Mouse (Mus musculus): ENCODE data around the gene Nkd1.

Nkd1 gene

GRCm38 (mm10) chr8:88576351-88577142 lies 55.4 kb downstream of the Nkd1 start:
- DNase-seq (ENCODE audit: low spot score), result peak; percentile 47

DNA sequence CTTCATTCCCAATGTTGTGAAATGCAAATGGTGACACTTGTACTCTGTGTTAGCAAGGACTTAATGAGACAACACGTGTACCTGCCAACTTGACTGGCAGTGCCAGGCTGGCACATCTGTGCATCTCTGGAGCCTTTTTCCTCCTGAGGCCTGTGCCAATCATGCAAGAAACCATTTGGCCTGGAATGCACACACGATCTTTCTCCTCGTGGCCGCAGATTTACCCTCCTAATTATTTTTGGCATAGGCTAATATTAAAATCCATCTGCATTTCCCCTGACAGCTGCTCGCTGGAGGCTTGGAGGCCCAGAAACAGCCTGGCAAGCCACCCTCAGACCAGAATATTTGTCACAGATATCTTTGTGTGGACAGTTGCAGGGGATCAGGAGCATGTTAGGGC lies 56.5 kb downstream of the Nkd1 start:
- DNase-seq (ENCODE audit: low spot score), result no peak

- DNase-seq (ENCODE audit: low spot score), result no peak
Observed at GRCm38 (mm10) chr8:88578413-88579175, 57.4 kb downstream of the Nkd1 start.

GRCm38 (mm10) chr8:88579246-88579645 lies 58.1 kb downstream of the Nkd1 start:
- no peak for DNase-seq (ENCODE audit: low spot score)

- DNase-seq (ENCODE audit: low spot score), result no peak
Observed at GRCm38 (mm10) chr8:88579668-88580330, 58.6 kb downstream of the Nkd1 start.

DNA sequence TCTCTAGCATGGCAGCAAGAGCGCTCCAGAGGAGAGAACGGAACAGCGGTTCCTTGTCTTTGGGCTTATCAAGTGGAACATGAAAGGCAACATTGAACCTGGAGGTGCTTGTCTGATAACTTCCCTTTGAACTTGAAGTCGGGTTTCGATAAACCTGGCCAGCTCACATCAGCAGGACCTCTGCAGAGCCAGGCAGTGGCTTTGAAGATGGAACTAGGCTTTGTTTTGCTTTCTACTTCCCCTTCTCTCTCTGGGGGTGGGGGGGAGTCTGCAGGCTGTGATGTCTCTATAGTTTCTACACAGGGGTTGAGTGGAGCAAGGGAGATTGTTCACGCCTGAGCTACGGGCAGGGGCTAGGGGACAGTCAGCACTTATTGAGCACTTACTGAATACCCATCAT lies 59.6 kb downstream of the Nkd1 start:
- DNase-seq (ENCODE audit: low spot score), result no peak

- DNase-seq (ENCODE audit: low spot score), result no peak
Observed at GRCm38 (mm10) chr8:88583863-88584262, 62.7 kb downstream of the Nkd1 start.

DNA sequence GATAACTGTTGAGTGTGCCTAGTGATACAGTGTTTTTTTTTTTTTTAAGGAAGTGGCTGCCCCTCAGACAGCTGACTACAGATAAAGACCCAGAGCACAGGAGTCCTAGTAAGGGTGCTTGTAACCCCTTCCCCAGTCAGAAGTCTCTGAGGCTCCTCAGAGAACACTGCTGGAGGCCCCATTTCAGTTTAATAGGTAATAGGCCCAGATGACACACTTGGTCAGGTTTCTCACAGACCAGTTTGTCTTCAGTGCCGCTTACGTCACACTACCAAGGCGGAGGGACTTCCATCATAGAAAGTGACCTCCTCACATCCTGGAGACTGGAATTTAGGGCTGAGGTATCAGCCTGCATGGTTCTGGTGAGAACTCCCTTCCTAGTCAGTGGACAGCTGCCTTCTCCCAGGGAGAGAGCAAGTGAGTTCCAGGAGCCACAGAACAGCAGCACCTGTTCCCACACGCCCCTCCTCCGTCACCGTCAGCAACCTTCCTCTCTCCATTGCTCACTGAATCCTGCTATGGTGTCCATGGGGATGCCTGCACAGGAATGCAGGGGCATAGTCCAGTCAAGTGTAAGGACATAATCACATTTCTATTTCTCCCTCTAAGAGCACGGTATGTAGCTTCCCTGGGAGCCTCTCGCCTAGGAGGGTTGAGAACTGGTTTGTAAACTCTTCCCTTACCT lies 67.2 kb downstream of the Nkd1 start:
- DNase-seq (ENCODE audit: low spot score), result no peak

DNA sequence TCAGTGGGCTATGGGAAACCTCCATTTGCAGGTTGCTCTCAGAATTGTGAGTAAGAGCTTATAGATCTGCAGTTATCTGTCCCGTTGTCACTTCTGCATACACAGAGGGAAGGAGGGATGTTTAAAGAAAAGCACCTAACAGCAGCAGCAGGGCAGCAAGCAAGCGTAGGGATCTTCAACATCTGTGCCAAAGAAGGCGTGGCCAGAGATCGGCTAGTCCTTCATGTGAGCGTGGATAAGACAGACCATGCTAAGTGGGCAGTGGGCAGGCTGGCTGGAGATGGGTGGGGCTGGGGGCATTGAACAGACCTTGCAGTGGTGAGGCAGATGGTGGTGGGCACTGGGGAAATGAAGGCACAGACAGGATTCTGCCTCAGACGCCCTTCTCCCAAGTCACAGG lies 69.1 kb downstream of the Nkd1 start:
- DNase-seq (ENCODE audit: low spot score), result no peak

GRCm38 (mm10) chr8:88593947-88594346 lies 72.8 kb downstream of the Nkd1 start:
- no peak for DNase-seq (ENCODE audit: low spot score)

DNA sequence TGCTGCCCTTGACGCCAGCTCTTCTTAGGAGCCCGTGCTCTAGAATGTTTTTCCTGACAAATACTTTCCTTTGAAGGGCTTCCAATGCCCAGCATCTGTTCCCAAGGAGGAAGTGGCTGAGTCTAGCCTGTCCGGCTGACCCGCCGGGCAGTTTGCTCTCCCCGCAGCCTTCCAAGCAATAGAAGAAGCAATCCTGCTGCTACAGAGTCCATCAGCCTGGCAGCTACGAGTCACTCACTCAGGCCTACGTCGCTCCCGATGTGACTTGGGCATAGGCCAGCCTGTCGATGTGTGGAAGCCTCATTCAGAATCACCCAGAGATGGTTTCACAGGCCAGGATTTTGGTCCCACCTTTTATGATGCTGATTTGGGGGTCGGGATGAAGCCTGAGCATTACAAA lies 74.9 kb downstream of the Nkd1 start:
- no peak for DNase-seq (ENCODE audit: low spot score)

- DNase-seq (ENCODE audit: low spot score), result no peak
Observed at GRCm38 (mm10) chr8:88598578-88598977, 77.4 kb downstream of the Nkd1 start.

GRCm38 (mm10) chr8:88599491-88599890 lies 78.3 kb downstream of the Nkd1 start:
- no peak for DNase-seq (ENCODE audit: low spot score)

- no peak for DNase-seq (ENCODE audit: low spot score)
Observed at GRCm38 (mm10) chr8:88603446-88603989, 82.4 kb downstream of the Nkd1 start.

DNA sequence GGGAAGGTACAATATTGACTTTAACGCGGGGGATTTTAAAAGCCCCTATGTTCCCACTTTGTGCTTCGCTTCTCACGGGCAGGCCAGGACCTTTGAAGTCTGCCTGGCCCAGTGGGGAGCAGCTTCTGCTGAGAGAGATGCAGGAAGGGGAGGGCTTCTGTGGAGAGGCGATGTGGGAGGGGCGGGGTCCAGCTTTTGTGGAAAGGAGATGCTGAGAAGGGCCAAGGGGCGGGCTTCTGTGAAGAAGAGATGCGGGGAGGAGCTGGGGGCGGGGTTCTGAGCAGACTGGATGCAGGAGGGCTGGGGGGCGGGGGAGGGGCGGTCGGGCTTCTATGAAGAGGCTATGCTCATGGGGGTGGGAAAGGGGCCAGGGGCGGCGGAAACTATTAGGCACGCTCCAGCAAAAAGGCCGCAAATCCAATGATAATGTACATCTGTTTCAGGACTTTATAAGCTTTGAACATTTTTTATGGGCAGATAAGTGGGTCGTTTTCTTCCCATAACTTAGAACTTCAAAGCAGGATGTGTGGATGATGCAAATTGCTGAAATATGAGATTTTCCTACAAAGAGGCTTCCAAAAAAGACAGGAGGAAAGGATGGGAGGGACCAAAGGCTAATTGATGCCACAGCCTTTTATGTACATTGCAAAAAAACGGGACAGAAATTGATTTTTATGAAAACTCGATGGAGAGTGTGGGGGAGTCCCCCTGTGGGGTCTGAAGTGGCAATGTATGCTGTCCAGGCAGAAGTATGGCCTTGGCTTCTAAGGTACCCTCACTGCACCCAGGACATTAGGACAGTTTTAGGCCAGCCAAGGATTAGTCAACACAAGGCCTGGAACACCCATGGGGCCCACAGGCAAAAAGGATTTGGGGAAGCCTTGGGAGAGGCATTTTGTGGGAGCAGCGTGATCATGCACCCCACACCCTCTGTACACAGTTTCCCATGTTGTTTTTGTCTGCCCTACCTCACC lies 83.2 kb downstream of the Nkd1 start:
- peak; percentile 53 for DNase-seq (ENCODE audit: low spot score)

- no peak for DNase-seq (ENCODE audit: low spot score)
Observed at GRCm38 (mm10) chr8:88605361-88606040, 84.3 kb downstream of the Nkd1 start.

DNA sequence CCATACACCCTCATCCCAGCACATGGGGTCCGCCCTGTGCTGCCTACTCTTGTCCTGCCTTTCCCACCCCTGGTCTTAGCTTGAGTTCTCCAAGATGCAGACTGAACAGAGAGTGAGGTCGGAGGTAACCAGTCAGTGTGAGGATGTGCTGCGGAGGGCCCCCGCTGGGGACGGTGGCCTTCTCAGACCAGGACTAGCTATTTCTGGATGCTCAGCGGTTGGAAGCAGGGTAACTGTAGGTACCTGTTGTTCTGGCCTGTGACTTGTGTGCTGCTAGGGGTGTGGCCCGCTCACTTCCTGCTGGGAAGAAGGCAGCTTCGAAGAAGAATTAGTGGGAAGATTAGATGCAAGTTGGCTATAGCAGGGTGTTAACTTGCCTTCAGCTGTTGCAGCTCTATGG lies 87.9 kb downstream of the Nkd1 start:
- no peak for DNase-seq (ENCODE audit: low spot score)

GRCm38 (mm10) chr8:88610271-88610670 lies 89.1 kb downstream of the Nkd1 start:
- DNase-seq (ENCODE audit: low spot score), result no peak

DNA sequence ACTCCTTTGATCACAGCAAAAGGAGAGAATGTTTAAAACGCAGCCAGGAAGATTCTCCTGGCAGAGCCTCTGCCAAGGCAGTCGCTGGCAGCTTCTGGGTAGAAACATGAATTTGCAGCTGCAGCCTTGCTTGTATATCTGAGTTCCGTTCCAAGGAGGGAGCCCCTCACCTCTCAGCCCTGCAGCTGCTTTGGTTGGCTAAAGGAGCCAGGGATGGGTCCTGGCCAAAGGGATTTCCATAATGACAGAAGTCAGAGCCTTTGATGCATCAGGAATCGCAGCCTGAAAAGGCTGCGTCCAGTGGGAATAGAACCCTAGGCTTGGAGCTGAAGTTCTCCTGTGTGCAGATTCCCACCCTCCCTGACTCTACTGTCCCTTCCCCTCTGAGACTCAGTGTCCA lies 93.8 kb downstream of the Nkd1 start:
- no peak for DNase-seq (ENCODE audit: low spot score)

- DNase-seq (ENCODE audit: low spot score), result no peak
Observed at GRCm38 (mm10) chr8:88618612-88619011, 97.5 kb downstream of the Nkd1 start.

Data from urinary bladder, postnatal 25 days (tissue).